Mouse (Mus musculus): ENCODE measurements around the gene Gatad2a.

GRCm38 (mm10) chr8:69914526-69914925, 81.7 kb downstream of the Gatad2a start:
- TF ChIP-seq CTCF (IDR thresholded peaks at IDR 0.05; ENCODE audit: low read depth, low read length) (no peak), GATA1 (IDR thresholded peaks at IDR 0.05; ENCODE audit: borderline replicate concordance, low read length) (no peak)
